Mouse (Mus musculus) bone marrow, adult 2 months (tissue): ENCODE results near the gene Slc32a1.

Experiments
- CTCF ChIP-seq: fragments of 200-500 bp; IDR thresholded peaks from 2 replicates; pipeline ENCODE4 v1.5.1; 2011; ENCODE audit warnings: low read length, control low read depth; ENCODE audit not compliant: control insufficient read depth, insufficient read depth
- POLR2A ChIP-seq: fragments of 200-500 bp; IDR thresholded peaks from 2 replicates; pipeline ENCODE4 v1.6.1; 2011; ENCODE audit warnings: low read depth, mild to moderate bottlenecking, control low read depth, low read length, borderline replicate concordance; ENCODE audit not compliant: control insufficient read depth

DNA sequence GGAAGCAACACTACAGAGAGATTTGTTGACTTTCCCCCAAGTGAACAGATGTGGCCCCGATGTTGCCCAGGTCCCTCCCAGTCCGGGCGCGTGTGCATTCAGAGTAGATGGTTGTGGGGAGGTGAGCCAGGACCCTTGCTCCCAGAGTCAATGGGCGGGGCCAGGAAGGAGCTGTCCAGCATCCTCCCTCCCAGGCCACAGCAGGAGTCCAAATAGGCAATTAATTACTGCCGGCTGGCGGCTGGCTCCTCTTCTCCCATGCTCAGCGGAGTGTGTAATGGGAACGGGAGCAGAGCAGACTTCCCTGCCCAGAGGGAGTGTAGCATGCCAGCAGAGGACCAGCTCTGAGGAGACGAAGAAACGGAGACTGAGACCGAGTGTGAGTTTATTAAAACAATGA, 15.5 kb upstream of the Slc32a1 start:
- TF ChIP-seq POLR2A: no peak
- TF ChIP-seq CTCF: no peak
